Mouse (Mus musculus) heart, embryonic 14.5 days (tissue): ENCODE results near the gene Lpar3. TPM values are rescaled to one million over a fixed set of nuclear protein-coding genes. Genes with fewer than 3 reads are reported as not detected.
A peak's percentile ranks its signal among the peaks of the same experiment; 100 is the strongest.

Experiments
- ATAC-seq: fragments of 200-750 bp; cut with Nextera tagmentation; 2 replicates; pipeline ENCODE4 v1.8.0; 2017; ENCODE audit warnings: low read depth, moderate TSS enrichment; ENCODE audit not compliant: insufficient number of reproducible peaks, insufficient read depth, low FRiP score
- H3K27ac ChIP-seq, 2 experiments: fragments of 200-500 bp in 1 of 2; fragments of 300-500 bp in 1 of 2; sonication (generic) in 1 of 2; replicated peaks in 1 of 2; 2 replicates each; pipeline ENCODE4 v1.5.1; 2012 to 2014; ENCODE audit warnings: low read depth in 2 of 2, low read length in 2 of 2, control low read depth in 1 of 2, mild to moderate bottlenecking in 1 of 2, mixed read lengths in 1 of 2; ENCODE audit not compliant: control insufficient read depth in 1 of 2, insufficient read depth in 1 of 2
- H3K27me3 ChIP-seq: fragments of 300-500 bp; sonication (generic); 2 replicates; pipeline ENCODE4 v1.6.1; 2014; ENCODE audit warnings: mild to moderate bottlenecking, low read length, control low read depth; ENCODE audit not compliant: control insufficient read depth, insufficient read depth
- H3K36me3 ChIP-seq: fragments of 300-500 bp; sonication (generic); 2 replicates; pipeline ENCODE4 v1.6.1; 2014; ENCODE audit warnings: mild to moderate bottlenecking, control low read depth, low read length, mixed read lengths; ENCODE audit not compliant: control insufficient read depth, insufficient read depth
- H3K4me1 ChIP-seq, 2 experiments: fragments of 200-500 bp in 1 of 2; fragments of 300-500 bp in 1 of 2; sonication (generic) in 1 of 2; 2 replicates each; pipeline ENCODE4 v1.6.1; 2012 to 2014; ENCODE audit warnings: low read length in 2 of 2, control low read depth in 1 of 2, mixed read lengths in 1 of 2; ENCODE audit not compliant: control insufficient read depth in 2 of 2, insufficient read depth in 2 of 2
- H3K4me2 ChIP-seq: fragments of 300-500 bp; sonication (generic); 2 replicates; pipeline ENCODE4 v1.6.1; 2014; ENCODE audit warnings: mild to moderate bottlenecking, low read length
- H3K4me3 ChIP-seq, 2 experiments: fragments of 200-500 bp in 1 of 2; fragments of 300-500 bp in 1 of 2; sonication (generic) in 1 of 2; 2 replicates each; pipeline ENCODE4 v1.5.1; 2012 to 2014; ENCODE audit warnings: low read length in 2 of 2, mild to moderate bottlenecking in 2 of 2, control low read depth in 1 of 2, low read depth in 1 of 2, moderate library complexity in 1 of 2; ENCODE audit not compliant: control insufficient read depth in 1 of 2, insufficient read depth in 1 of 2
- H3K9ac ChIP-seq: fragments of 300-500 bp; sonication (generic); 2 replicates; pipeline ENCODE4 v1.6.1; 2014; ENCODE audit warnings: mild to moderate bottlenecking, low read length
- H3K9me3 ChIP-seq: fragments of 300-500 bp; sonication (generic); 2 replicates; pipeline ENCODE4 v1.6.1; 2016; ENCODE audit warnings: low read length, control low read depth; ENCODE audit not compliant: control insufficient read depth
- WGBS: fragments of 180-500 bp; shearing (Covaris S2); extraction: QIAGEN DNeasy Blood & Tissue Kit; methylation state at CpG from one replicate; pipeline ENCODE4 v1.1.7; 2014; 5-methylcytosine and 5-hydroxymethylcytosine counted together
- polyA plus RNA-seq: library from polyadenylated mRNA; unstranded; fragments of >200 nt; fragmentation: Nextera tagmentation; extraction: Ambion mirVana; gene quantifications from 2 replicates; pipeline ENCODE4 v1.2.1, GENCODE M21; 2014

The Lpar3 gene
- polyA plus RNA-seq, 1 experiment from 2014 or later: 46.3 TPM

DNA sequence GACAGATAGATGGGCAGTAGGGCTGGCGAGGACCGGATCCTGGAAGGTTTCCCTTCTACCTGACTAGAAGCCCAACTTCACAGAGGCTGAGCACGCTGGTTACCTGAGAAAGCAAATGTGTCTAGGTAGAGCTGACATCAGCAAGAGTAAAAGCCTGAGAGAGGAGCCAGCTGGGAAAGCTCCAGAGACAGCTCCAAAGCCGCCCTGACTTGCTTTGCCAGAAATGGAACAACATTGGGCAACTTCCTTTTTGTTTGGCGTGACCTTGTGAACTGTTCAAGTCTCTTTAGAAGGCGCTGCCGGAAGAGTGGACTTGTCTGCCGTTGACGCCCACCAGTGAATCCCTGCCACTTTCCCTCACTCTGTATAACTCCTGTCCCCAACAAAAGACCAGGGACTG lies 39.4 kb downstream of the Lpar3 start:
- Histone ChIP-seq H3K27ac (no peak overlapping the region), H3K4me1 (peaks cover 34 to 60% of the 10 kb centered on the region in 2 experiments), H3K4me2 (no peak overlapping the region), H3K4me3 (no peak overlapping the region), H3K9me3 (no peaks in the 10 kb centered on the region), H3K9ac (no peak overlapping the region), H3K36me3 (0 out of 2 replicates have a peak, but pooled peaks cover under 1% of the 10 kb centered on the region), H3K27me3 (no peaks in the 10 kb centered on the region)
- no peak for ATAC-seq
- WGBS: 67% methylated on average over 9 of the region's 9 CpGs

GRCm38 (mm10) chr3:146260845-146261244 lies 40.1 kb downstream of the Lpar3 start:
- H3K9me3 ChIP-seq: no peaks in the 10 kb centered on the region
- H3K27me3 ChIP-seq: no peaks in the 10 kb centered on the region
- no peak overlapping the region for H3K4me2 ChIP-seq
- 61% methylated on average over 11 of the region's 11 CpGs for WGBS
- no peak overlapping the region for H3K9ac ChIP-seq
- H3K4me1 ChIP-seq: peaks cover 34 to 60% of the 10 kb centered on the region in 2 experiments
- no peak for ATAC-seq
- no peak overlapping the region for H3K27ac ChIP-seq
- no peak overlapping the region for H3K4me3 ChIP-seq
- peaks cover 6% of the 10 kb centered on the region; the same call in 1 of the 2 replicates for H3K36me3 ChIP-seq

- H3K9me3 ChIP-seq: no peaks in the 10 kb centered on the region
- H3K27ac ChIP-seq: no peak overlapping the region
Observed at GRCm38 (mm10) chr3:146262536-146262935, 41.8 kb downstream of the Lpar3 start.

DNA sequence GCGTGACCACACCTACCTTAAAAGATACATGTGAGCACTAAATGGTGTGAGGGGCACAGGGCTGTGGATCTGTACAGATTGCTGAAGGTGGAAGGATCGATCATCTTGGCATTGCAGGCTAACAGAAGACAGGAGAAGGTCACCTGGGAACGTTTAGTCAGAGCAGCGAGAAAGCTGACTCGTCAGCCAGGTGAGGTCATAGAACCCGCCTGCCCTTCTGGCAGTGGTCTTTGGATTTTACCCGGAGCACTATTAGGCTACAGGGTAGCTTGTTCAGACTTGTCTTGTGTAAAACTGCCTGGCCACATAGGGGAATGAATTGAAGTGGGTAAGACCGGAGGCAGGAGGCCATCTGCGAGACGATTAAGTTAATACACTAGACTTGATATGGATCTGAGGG lies 43.4 kb downstream of the Lpar3 start:
- Histone ChIP-seq H3K27me3 (no peaks in the 10 kb centered on the region), H3K9me3 (no peaks in the 10 kb centered on the region), H3K9ac (no peak overlapping the region), H3K4me2 (no peak overlapping the region), H3K4me3 (no peak overlapping the region), H3K4me1 (peaks cover 27 to 43% of the 10 kb centered on the region in 2 experiments), H3K36me3 (peaks cover 6% of the 10 kb centered on the region; the same call in 1 of the 2 replicates), H3K27ac (no peak overlapping the region)
- no peak for ATAC-seq
- WGBS: 74% methylated on average over 10 of the region's 10 CpGs

More at GRCm38 (mm10) chr3:146262536-146262935, 41.8 kb downstream of the Lpar3 start:
- Histone ChIP-seq H3K9ac (no peak overlapping the region), H3K36me3 (peaks cover 6% of the 10 kb centered on the region; the same call in 1 of the 2 replicates), H3K27me3 (no peaks in the 10 kb centered on the region), H3K4me3 (no peak overlapping the region), H3K4me2 (no peak overlapping the region), H3K4me1 (peaks cover 29 to 52% of the 10 kb centered on the region in 2 experiments)
- WGBS: 24% methylated on average over 1 of the region's 1 CpGs
- no peak for ATAC-seq

DNA sequence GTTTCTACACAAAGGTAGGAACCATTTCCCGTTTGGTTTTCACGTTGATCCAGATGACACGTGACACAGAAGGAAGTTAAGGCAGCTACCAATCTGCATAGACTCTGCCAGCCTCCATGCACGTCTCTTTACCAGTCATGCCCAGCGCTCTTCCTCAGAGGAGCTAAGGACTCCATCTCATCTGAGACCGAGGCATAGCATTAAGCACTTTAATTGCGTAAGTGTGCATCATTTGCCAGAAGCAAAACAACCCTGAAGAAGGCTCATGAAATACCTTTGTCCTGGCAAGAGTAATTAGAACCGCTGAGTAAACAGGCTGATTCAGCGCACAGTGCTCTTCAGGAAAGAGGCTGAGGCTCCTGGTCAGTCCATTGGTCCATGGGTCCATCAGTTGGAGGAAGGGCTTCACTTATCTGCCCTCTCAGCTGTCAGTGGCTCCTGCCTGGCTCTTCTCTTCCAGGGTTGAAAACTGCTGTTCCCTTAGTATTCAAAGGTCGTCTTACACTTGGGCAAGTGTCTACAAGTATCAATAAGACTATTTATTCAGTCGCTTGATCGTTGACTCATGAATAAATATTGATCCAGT lies 44.9 kb downstream of the Lpar3 start:
- H3K27me3 ChIP-seq: no peaks in the 10 kb centered on the region
- peaks cover 21 to 34% of the 10 kb centered on the region in 2 experiments for H3K4me1 ChIP-seq
- peaks cover 6% of the 10 kb centered on the region; the same call in 1 of the 2 replicates for H3K36me3 ChIP-seq
- H3K4me2 ChIP-seq: no peak overlapping the region
- WGBS: 68% methylated on average over 12 of the region's 12 CpGs
- no peak overlapping the region for H3K4me3 ChIP-seq
- no peaks in the 10 kb centered on the region for H3K9me3 ChIP-seq
- ATAC-seq: no peak
- no peak overlapping the region for H3K9ac ChIP-seq
- no peak overlapping the region for H3K27ac ChIP-seq

GRCm38 (mm10) chr3:146268024-146268801 lies 47.5 kb downstream of the Lpar3 start:
- Histone ChIP-seq H3K4me2 (no peak overlapping the region), H3K9me3 (no peaks in the 10 kb centered on the region), H3K9ac (no peak overlapping the region), H3K27me3 (no peaks in the 10 kb centered on the region), H3K27ac (no peak overlapping the region), H3K36me3 (peaks cover 6% of the 10 kb centered on the region; the same call in 1 of the 2 replicates), H3K4me3 (no peak overlapping the region), H3K4me1 (peaks cover 8 to 17% of the 10 kb centered on the region in 2 experiments)
- no peak for ATAC-seq
- 83% methylated on average over 14 of the region's 14 CpGs for WGBS

DNA sequence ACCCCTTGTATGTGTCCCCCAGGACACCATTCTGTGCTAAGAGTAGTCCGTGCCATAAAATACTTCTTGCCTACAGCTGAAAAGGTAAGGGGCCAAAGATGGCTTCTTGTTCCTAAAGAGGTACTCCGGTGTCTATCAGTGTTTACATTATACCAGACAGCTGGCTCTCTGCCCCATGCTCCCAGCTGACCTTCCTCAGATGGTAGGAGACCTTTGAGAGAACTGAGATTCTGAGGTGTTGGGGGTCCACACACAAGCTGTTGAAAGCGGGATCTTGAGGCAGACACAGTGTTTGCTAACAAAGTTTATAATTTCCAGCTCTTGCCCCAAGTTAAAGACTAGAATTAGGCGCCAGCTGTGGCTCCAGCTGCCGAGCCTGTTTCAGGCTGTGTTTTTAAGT lies 53.7 kb downstream of the Lpar3 start:
- Histone ChIP-seq H3K27ac (peak overlapping the region; percentile 51 to 94), H3K36me3 (no peaks in the 10 kb centered on the region), H3K9me3 (no peaks in the 10 kb centered on the region), H3K27me3 (no peaks in the 10 kb centered on the region), H3K4me2 (peak overlapping the region; percentile 22), H3K4me3 (no peak overlapping the region), H3K4me1 (peaks cover 31 to 68% of the 10 kb centered on the region in 2 experiments), H3K9ac (peak overlapping the region; percentile 8; the same call in 1 of the 2 replicates)
- 40% methylated on average over 5 of the region's 5 CpGs for WGBS
- no peak for ATAC-seq
